Mouse (Mus musculus) heart, adult 2 months (tissue): Measurements from ENCODE around the gene Hist2h3c2.

Source experiments
- CTCF ChIP-seq: fragments of 200-600 bp; IDR thresholded peaks from 2 replicates; pipeline ENCODE4 v1.8.1; 2022; ENCODE audit warnings: antibody characterized with exemption, mild to moderate bottlenecking, moderate library complexity
- POLR2A ChIP-seq: fragments of 200-500 bp; IDR thresholded peaks from 2 replicates; pipeline ENCODE4 v1.6.1; 2011; ENCODE audit warnings: mild to moderate bottlenecking, low read depth, low read length, control low read depth; ENCODE audit not compliant: insufficient read depth

DNA sequence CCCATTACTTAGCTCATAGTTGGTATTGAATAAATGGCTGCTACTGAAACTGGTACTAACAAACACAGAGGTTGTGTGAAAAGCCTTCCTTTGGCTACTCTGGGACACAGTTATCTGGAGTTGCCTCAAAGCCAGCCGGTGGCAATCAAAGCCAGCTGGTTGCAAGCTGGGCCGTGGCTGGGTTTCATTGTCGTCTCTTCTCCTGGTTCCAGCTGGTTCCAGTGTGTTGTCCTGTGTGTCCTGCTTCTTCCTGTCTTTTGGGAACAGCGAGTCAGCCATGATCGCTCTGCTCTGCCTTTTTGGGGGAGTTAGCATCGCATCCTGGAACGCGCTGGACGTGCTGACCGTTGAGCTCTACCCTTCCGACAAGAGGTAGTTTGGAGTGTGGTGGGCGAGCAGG, 46.0 kb downstream of the Hist2h3c2 start:
- TF ChIP-seq CTCF (no peak), POLR2A (no peak)
